Mouse (Mus musculus): ENCODE measurements around the gene Zfp185. TPM values are rescaled to one million over a fixed set of nuclear protein-coding genes. Genes with fewer than 3 reads are reported as not detected.

Zfp185 gene
- polyA plus RNA-seq, 1 experiment = not detected

GRCm38 (mm10) chrX:72988431-72988830 is 1.3 kb downstream of the Zfp185 start:
- 93% methylated on average over 3 of the region's 3 CpGs for WGBS
- Histone ChIP-seq H3K27ac (ENCODE audit: insufficient read depth, low read depth, low read length) (no peak overlapping the region), H3K4me3 (ENCODE audit: insufficient read depth, low read depth, low read length) (no peak overlapping the region), H3K4me1 (ENCODE audit: control insufficient read depth, insufficient read depth, low read length) (peaks cover 9% of the 10 kb centered on the region; the same call in 1 of the 2 replicates)
- TF ChIP-seq POLR2A (IDR thresholded peaks at IDR 0.05; ENCODE audit: insufficient read depth, low read depth, low read length) (no peak), CTCF (IDR thresholded peaks at IDR 0.05; ENCODE audit: insufficient read depth, low read depth, low read length) (no peak)

- WGBS = 64% methylated on average over 3 of the region's 3 CpGs
- TF ChIP-seq CTCF (IDR thresholded peaks at IDR 0.05; ENCODE audit: insufficient read depth, low read depth, low read length) = no peak
- no peak for TF ChIP-seq POLR2A (IDR thresholded peaks at IDR 0.05; ENCODE audit: insufficient read depth, low read depth, low read length)
- H3K4me1 ChIP-seq (ENCODE audit: control insufficient read depth, insufficient read depth, low read length) = peaks cover 9% of the 10 kb centered on the region; the same call in 1 of the 2 replicates
- H3K27ac ChIP-seq (ENCODE audit: insufficient read depth, low read depth, low read length) = no peak overlapping the region
- no peak overlapping the region for H3K4me3 ChIP-seq (ENCODE audit: insufficient read depth, low read depth, low read length)
These were observed 3.4 kb downstream of the Zfp185 start for GRCm38 (mm10) chrX:72990581-72990980.

GRCm38 (mm10) chrX:72992291-72992919 is 5.3 kb downstream of the Zfp185 start:
- TF ChIP-seq CTCF (IDR thresholded peaks at IDR 0.05; ENCODE audit: insufficient read depth, low read depth, low read length) (no peak), POLR2A (IDR thresholded peaks at IDR 0.05; ENCODE audit: insufficient read depth, low read depth, low read length) (no peak)
- Histone ChIP-seq H3K4me3 (ENCODE audit: insufficient read depth, low read depth, low read length) (no peak overlapping the region), H3K4me1 (ENCODE audit: control insufficient read depth, insufficient read depth, low read length) (peaks cover 1% of the 10 kb centered on the region; the same call in 1 of the 2 replicates), H3K27ac (ENCODE audit: insufficient read depth, low read depth, low read length) (no peak overlapping the region)
- WGBS = 64% methylated on average over 5 of the region's 5 CpGs

GRCm38 (mm10) chrX:72995542-72995941 is 8.4 kb downstream of the Zfp185 start:
- no peaks in the 10 kb centered on the region for H3K4me1 ChIP-seq (ENCODE audit: control insufficient read depth, insufficient read depth, low read length)
- TF ChIP-seq CTCF (IDR thresholded peaks at IDR 0.05; ENCODE audit: insufficient read depth, low read depth, low read length) = no peak
- no peak for TF ChIP-seq POLR2A (IDR thresholded peaks at IDR 0.05; ENCODE audit: insufficient read depth, low read depth, low read length)
- WGBS = 75% methylated on average over 3 of the region's 3 CpGs
- no peak overlapping the region for H3K27ac ChIP-seq (ENCODE audit: insufficient read depth, low read depth, low read length)
- H3K4me3 ChIP-seq (ENCODE audit: insufficient read depth, low read depth, low read length) = no peak overlapping the region

GRCm38 (mm10) chrX:73003110-73003509 is 16.0 kb downstream of the Zfp185 start:
- TF ChIP-seq POLR2A (IDR thresholded peaks at IDR 0.05; ENCODE audit: insufficient read depth, low read depth, low read length) (no peak), CTCF (IDR thresholded peaks at IDR 0.05; ENCODE audit: insufficient read depth, low read depth, low read length) (no peak)
- Histone ChIP-seq H3K4me3 (ENCODE audit: insufficient read depth, low read depth, low read length) (no peak overlapping the region), H3K4me1 (ENCODE audit: control insufficient read depth, insufficient read depth, low read length) (no peaks in the 10 kb centered on the region), H3K27ac (ENCODE audit: insufficient read depth, low read depth, low read length) (no peak overlapping the region)
- 81% methylated on average over 5 of the region's 5 CpGs for WGBS

- Histone ChIP-seq H3K4me3 (ENCODE audit: insufficient read depth, low read depth, low read length) (no peak overlapping the region), H3K4me1 (ENCODE audit: control insufficient read depth, insufficient read depth, low read length) (no peaks in the 10 kb centered on the region), H3K27ac (ENCODE audit: insufficient read depth, low read depth, low read length) (no peak overlapping the region)
- TF ChIP-seq POLR2A (IDR thresholded peaks at IDR 0.05; ENCODE audit: insufficient read depth, low read depth, low read length) (no peak), CTCF (IDR thresholded peaks at IDR 0.05; ENCODE audit: insufficient read depth, low read depth, low read length) (no peak)
- 80% methylated on average over 4 of the region's 4 CpGs for WGBS
These were observed 18.5 kb downstream of the Zfp185 start for GRCm38 (mm10) chrX:73005678-73006077.

GRCm38 (mm10) chrX:73007597-73008479 is 20.7 kb downstream of the Zfp185 start:
- H3K27ac ChIP-seq (ENCODE audit: insufficient read depth, low read depth, low read length) = peak overlapping the region; percentile 93
- 11% methylated on average over 26 of the region's 27 CpGs for WGBS
- no peaks in the 10 kb centered on the region for H3K4me1 ChIP-seq (ENCODE audit: control insufficient read depth, insufficient read depth, low read length)
- TF ChIP-seq CTCF (IDR thresholded peaks at IDR 0.05; ENCODE audit: insufficient read depth, low read depth, low read length) = peak; percentile 79
- 0 out of 2 replicates have a peak, but pooled peaks have one; percentile 29 for TF ChIP-seq POLR2A (IDR thresholded peaks at IDR 0.05; ENCODE audit: insufficient read depth, low read depth, low read length)
- H3K4me3 ChIP-seq (ENCODE audit: insufficient read depth, low read depth, low read length) = peak overlapping the region; percentile 37

- Histone ChIP-seq H3K4me1 (ENCODE audit: control insufficient read depth, insufficient read depth, low read length) (no peaks in the 10 kb centered on the region), H3K27ac (ENCODE audit: insufficient read depth, low read depth, low read length) (no peak overlapping the region), H3K4me3 (ENCODE audit: insufficient read depth, low read depth, low read length) (no peak overlapping the region)
- WGBS = 66% methylated on average over 4 of the region's 4 CpGs
- TF ChIP-seq POLR2A (IDR thresholded peaks at IDR 0.05; ENCODE audit: insufficient read depth, low read depth, low read length) = no peak
- no peak for TF ChIP-seq CTCF (IDR thresholded peaks at IDR 0.05; ENCODE audit: insufficient read depth, low read depth, low read length)
These were observed 25.7 kb downstream of the Zfp185 start for GRCm38 (mm10) chrX:73012846-73013245.

GRCm38 (mm10) chrX:73037003-73037402 is 49.9 kb downstream of the Zfp185 start, which contains the start of gene Pnma5:
Gene Pnma5 (minus strand): TSS chrX:73037103.
- no peak within 1 kb of the TSS for H3K4me3 ChIP-seq (ENCODE audit: insufficient read depth, low read depth, low read length)
- 96% methylated on average over 1 of the region's 1 CpGs for WGBS
- TF ChIP-seq CTCF (IDR thresholded peaks at IDR 0.05; ENCODE audit: insufficient read depth, low read depth, low read length) (no peak), POLR2A (IDR thresholded peaks at IDR 0.05; ENCODE audit: insufficient read depth, low read depth, low read length) (no peak)
- H3K4me1 ChIP-seq (ENCODE audit: control insufficient read depth, insufficient read depth, low read length) = no peaks in the 10 kb centered on the region
- H3K27ac ChIP-seq (ENCODE audit: insufficient read depth, low read depth, low read length) = no peak within 1 kb of the TSS
